Mouse (Mus musculus) neural tube, embryonic 14.5 days (tissue): ENCODE measurements around the gene Ank2. TPM values are rescaled to one million over a fixed set of nuclear protein-coding genes. Genes with fewer than 3 reads are reported as not detected.

Experiments used
- ATAC-seq: fragments of 200-750 bp; cut with Nextera tagmentation; 2 replicates; pipeline ENCODE4 v1.8.0; 2017; ENCODE audit warnings: low read depth, mild to moderate bottlenecking, moderate TSS enrichment, moderate library complexity
- H3K27ac ChIP-seq: fragments of 300-500 bp; sonication (generic); 2 replicates; pipeline ENCODE4 v1.5.1; 2014; ENCODE audit warnings: low read depth, mild to moderate bottlenecking, control low read depth, low read length, moderate library complexity, mixed read lengths
- H3K27me3 ChIP-seq: fragments of 300-500 bp; sonication (generic); 2 replicates; pipeline ENCODE4 v1.6.1; 2014; ENCODE audit warnings: low read length; ENCODE audit not compliant: control insufficient read depth, insufficient read depth
- H3K36me3 ChIP-seq: fragments of 300-500 bp; sonication (generic); 2 replicates; pipeline ENCODE4 v1.6.1; 2014; ENCODE audit warnings: low read length, mixed read lengths; ENCODE audit not compliant: control insufficient read depth, insufficient read depth
- H3K4me1 ChIP-seq: fragments of 300-500 bp; sonication (generic); 2 replicates; pipeline ENCODE4 v1.6.1; 2014; ENCODE audit warnings: low read length; ENCODE audit not compliant: control insufficient read depth, insufficient read depth
- H3K4me2 ChIP-seq: fragments of 300-500 bp; sonication (generic); 2 replicates; pipeline ENCODE4 v1.6.1; 2014; ENCODE audit warnings: mild to moderate bottlenecking, low read depth, low read length, control low read depth
- H3K4me3 ChIP-seq: fragments of 300-500 bp; sonication (generic); 2 replicates; pipeline ENCODE4 v1.5.1; 2014; ENCODE audit warnings: low read depth, low read length, control low read depth, mixed read lengths
- H3K9ac ChIP-seq: fragments of 300-500 bp; sonication (generic); replicated peaks from 2 replicates; pipeline ENCODE4 v1.6.1; 2014; ENCODE audit warnings: low read depth, mild to moderate bottlenecking, control low read depth, low read length, mixed read lengths
- H3K9me3 ChIP-seq: fragments of 300-500 bp; sonication (generic); 2 replicates; pipeline ENCODE4 v1.6.1; 2016; ENCODE audit warnings: low read length; ENCODE audit not compliant: control insufficient read depth
- WGBS: fragments of 180-500 bp; shearing (Covaris S2); extraction: QIAGEN DNeasy Blood & Tissue Kit; methylation state at CpG from one replicate; pipeline ENCODE4 v1.1.7; 2014; 5-methylcytosine and 5-hydroxymethylcytosine counted together
- polyA plus RNA-seq: library from polyadenylated mRNA; unstranded; fragments of >200 nt; fragmentation: Nextera tagmentation; extraction: Ambion mirVana; gene quantifications from 2 replicates; pipeline ENCODE4 v1.2.1, GENCODE M21; 2014

Gene Ank2
- polyA plus RNA-seq, 1 experiment from 2014 or later: 231 TPM

DNA sequence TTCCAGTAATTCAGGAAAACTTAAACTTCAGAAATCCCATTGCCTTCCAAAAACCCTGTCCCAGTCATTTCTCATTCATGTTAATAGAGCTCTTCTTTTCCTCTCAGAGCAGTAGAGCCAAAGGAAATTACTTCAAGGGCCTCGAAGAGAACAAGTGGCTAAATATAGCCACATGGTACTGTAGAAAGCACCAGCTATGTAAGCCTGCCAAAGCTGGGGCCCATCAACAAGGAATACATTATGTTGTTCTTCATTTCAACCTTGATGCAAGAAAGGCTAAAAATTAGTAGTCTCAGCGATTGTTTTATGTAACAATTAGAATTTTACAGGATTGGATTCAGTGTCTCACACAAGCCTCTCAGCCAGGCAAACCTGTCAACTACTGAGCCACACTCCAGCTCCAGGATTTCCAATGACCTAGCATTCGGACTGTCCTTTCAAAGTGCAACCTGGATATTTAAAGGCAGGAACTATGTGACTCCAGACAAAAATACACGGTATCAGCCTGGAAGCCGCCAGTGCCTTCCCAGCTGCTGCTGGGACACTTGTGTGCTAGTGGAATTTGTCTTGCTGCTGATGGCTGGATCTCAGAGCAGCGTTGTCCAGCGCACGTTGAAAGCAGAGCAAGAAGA lies 26.2 kb upstream of the Ank2 start:
- H3K4me3 ChIP-seq: no peak overlapping the region
- ATAC-seq: no peak
- H3K9ac ChIP-seq: no peak overlapping the region
- H3K4me2 ChIP-seq: no peak overlapping the region
- H3K4me1 ChIP-seq: no peaks in the 10 kb centered on the region
- H3K27ac ChIP-seq: no peak overlapping the region
- H3K9me3 ChIP-seq: no peaks in the 10 kb centered on the region
- H3K36me3 ChIP-seq: no peaks in the 10 kb centered on the region
- 87% methylated on average over 8 of the region's 8 CpGs for WGBS
- no peaks in the 10 kb centered on the region for H3K27me3 ChIP-seq

DNA sequence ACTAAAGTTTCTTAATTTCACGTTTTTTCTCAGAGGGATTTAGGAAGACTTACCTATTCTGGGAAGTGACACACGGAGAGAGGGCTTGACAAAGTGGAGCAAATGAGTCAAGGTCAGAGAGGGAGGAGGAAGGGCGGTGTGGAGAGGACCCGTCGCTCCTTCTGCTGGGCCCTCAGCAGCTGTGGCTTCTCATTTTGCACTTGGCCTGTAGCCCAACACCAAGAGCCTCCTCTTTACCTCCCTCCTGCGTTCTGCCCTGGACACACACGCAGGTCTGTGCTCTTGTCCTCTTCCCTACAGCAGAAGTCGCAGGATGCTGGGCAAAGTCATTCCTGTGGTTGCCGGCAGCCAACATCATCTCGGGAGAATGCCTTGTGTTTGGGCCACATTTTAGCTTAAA lies 22.0 kb upstream of the Ank2 start:
- Histone ChIP-seq H3K4me3 (no peak overlapping the region), H3K9ac (no peak overlapping the region), H3K36me3 (no peaks in the 10 kb centered on the region), H3K4me2 (no peak overlapping the region), H3K27me3 (no peaks in the 10 kb centered on the region), H3K4me1 (no peaks in the 10 kb centered on the region), H3K9me3 (no peaks in the 10 kb centered on the region), H3K27ac (no peak overlapping the region)
- no peak for ATAC-seq
- 80% methylated on average over 10 of the region's 10 CpGs for WGBS

GRCm38 (mm10) chr3:127520300-127520699 lies 21.1 kb upstream of the Ank2 start:
- no peak overlapping the region for H3K9ac ChIP-seq
- no peak for ATAC-seq
- no peaks in the 10 kb centered on the region for H3K4me1 ChIP-seq
- H3K27ac ChIP-seq: no peak overlapping the region
- no peak overlapping the region for H3K4me3 ChIP-seq
- no peaks in the 10 kb centered on the region for H3K9me3 ChIP-seq
- no peaks in the 10 kb centered on the region for H3K27me3 ChIP-seq
- no peaks in the 10 kb centered on the region for H3K36me3 ChIP-seq
- WGBS: 91% methylated on average over 6 of the region's 6 CpGs
- H3K4me2 ChIP-seq: no peak overlapping the region

- no peak overlapping the region for H3K9ac ChIP-seq
- no peaks in the 10 kb centered on the region for H3K27me3 ChIP-seq
- no peak overlapping the region for H3K27ac ChIP-seq
- WGBS: 92% methylated on average over 1 of the region's 1 CpGs
- H3K4me1 ChIP-seq: no peaks in the 10 kb centered on the region
- no peaks in the 10 kb centered on the region for H3K9me3 ChIP-seq
- no peak overlapping the region for H3K4me3 ChIP-seq
- no peak overlapping the region for H3K4me2 ChIP-seq
- H3K36me3 ChIP-seq: no peaks in the 10 kb centered on the region
- no peak for ATAC-seq
Observed at GRCm38 (mm10) chr3:127515251-127515650, 16.1 kb upstream of the Ank2 start.

DNA sequence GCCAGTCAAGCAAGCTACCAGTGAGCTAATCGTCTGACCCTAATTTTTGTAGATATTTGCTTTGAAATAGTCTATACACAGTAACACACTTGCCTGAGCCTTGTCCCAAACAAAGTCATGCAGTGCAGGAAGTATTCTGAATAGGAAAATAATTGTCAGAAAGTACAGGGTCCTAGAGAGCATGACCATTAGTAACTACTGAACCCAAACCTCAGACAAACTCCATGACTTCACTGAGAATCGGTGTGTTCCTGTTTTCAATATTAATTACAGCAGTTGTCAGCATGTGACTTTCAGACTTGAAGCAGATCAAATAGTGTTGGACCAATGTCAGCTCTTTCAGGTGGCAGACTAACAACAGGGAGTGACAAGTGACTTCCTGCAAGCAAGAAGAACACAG lies 14.5 kb upstream of the Ank2 start:
- Histone ChIP-seq H3K9ac (no peak overlapping the region), H3K4me2 (no peak overlapping the region), H3K27ac (no peak overlapping the region), H3K27me3 (no peaks in the 10 kb centered on the region), H3K9me3 (no peaks in the 10 kb centered on the region), H3K4me1 (no peaks in the 10 kb centered on the region), H3K36me3 (no peaks in the 10 kb centered on the region), H3K4me3 (no peak overlapping the region)
- no peak for ATAC-seq
- 91% methylated on average over 2 of the region's 2 CpGs for WGBS

DNA sequence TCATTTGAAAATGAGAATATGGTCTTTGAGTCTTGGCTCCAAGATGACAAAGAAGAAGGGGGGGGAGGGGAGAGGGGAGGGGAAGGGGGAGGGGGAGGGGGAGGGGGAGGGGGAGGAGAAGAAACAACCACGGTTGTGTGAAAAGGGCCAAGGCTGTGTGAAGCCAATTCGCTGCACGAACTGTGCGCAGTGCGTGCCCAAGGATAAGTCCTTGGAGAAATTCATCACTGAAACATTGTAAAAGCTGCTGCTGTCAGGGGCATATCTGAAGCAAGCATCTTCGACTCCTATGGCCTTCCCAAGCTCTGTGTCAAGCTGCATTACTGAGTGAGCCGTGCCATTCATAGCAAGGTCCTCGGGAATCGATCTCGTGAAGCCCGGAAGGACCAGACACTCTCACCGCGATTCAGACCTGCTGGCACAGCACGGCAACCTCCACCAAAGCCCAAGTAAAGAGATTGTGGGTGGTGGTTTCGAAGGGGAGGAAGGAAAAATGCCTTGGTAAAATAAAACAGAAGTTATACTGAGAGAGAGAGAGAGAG lies 13.7 kb upstream of the Ank2 start:
- Histone ChIP-seq H3K9ac (no peak overlapping the region), H3K9me3 (no peaks in the 10 kb centered on the region), H3K4me3 (no peak overlapping the region), H3K36me3 (no peaks in the 10 kb centered on the region), H3K4me2 (no peak overlapping the region), H3K27ac (no peak overlapping the region), H3K4me1 (no peaks in the 10 kb centered on the region), H3K27me3 (no peaks in the 10 kb centered on the region)
- WGBS: 78% methylated on average over 15 of the region's 15 CpGs
- no peak for ATAC-seq

DNA sequence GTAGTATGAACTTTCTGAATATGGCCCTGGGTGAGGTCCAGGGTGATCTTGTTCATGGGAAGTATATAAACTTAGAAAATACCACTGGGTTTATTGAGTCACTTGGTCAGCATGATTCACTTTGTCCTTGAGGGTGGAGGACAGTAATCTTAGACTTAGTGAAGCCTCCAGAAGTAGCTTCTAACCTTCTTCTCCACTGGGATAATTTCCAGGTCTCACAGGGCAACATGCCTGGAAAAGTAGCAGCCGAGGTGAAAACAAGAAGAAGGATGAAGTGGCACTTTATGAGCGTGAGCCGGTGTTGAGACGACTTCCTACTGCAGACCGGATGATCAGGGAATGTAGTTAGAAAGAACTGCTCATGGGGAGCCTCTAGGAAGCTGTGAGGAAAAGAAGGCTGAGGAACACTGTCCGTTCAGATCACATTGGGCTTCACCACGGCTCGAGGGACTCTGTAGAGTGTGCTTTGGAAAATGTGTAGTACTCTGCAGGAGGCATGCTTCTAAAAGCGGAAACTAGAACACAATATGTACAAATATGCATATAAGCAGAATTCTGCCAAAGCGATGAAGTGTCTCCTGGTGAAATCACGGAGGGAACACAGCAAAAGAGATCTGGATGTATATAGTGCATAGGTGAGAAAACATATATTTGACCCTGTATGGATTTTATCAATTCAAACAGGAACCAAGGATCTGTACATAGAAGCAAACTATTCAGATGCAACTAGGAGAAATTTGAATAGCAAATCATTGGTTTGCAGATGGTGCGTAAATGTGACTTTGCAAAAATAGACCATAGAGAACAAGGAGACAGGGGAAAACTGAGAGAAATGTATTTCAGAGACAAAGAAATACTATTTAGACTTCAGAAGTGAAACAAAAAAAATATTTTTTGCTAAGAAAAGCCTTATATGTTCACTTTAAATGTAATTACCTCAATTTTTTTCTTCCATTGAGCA lies 12.9 kb upstream of the Ank2 start:
- Histone ChIP-seq H3K9ac (no peak overlapping the region), H3K36me3 (no peaks in the 10 kb centered on the region), H3K4me2 (no peak overlapping the region), H3K9me3 (no peaks in the 10 kb centered on the region), H3K4me3 (no peak overlapping the region), H3K27ac (no peak overlapping the region), H3K4me1 (no peaks in the 10 kb centered on the region), H3K27me3 (no peaks in the 10 kb centered on the region)
- ATAC-seq: no peak
- WGBS: 83% methylated on average over 12 of the region's 12 CpGs

GRCm38 (mm10) chr3:127507878-127508783 lies 9.0 kb upstream of the Ank2 start:
- Histone ChIP-seq H3K27ac (no peak overlapping the region), H3K36me3 (no peaks in the 10 kb centered on the region), H3K27me3 (no peaks in the 10 kb centered on the region), H3K4me3 (no peak overlapping the region), H3K9ac (no peak overlapping the region), H3K4me2 (no peak overlapping the region), H3K4me1 (no peaks in the 10 kb centered on the region), H3K9me3 (no peaks in the 10 kb centered on the region)
- no peak for ATAC-seq
- WGBS: 74% methylated on average over 15 of the region's 15 CpGs
